Mouse (Mus musculus): Measurements from ENCODE around the gene Gpr37.

Gpr37 gene

GRCm38 (mm10) chr6:25690629-25691028 lies at the start of gene Gpr37:
Gene Gpr37 (minus strand): TSS chr6:25690729.
- no peak for DNase-seq (ENCODE audit: low read depth, low spot score)

DNA sequence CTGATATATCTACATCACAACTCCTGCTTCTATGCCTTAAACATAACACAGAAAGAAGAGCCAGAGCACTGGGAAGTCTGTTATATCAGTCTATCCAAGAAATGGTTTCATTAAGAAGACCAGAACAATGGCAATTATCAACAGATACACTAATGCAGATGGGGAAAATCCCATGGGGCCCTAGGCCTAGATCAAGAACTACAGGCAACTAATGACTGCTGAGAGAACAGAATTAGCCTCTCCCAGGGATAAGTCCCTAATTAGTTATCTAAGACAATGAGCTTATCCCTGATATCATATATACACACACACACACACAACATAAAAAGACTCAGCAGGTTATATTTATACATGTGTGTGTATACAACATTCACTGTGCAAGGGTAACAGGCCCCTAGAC lies 46.0 kb upstream of the Gpr37 start:
- no peak for DNase-seq (ENCODE audit: low read depth, low spot score)

DNA sequence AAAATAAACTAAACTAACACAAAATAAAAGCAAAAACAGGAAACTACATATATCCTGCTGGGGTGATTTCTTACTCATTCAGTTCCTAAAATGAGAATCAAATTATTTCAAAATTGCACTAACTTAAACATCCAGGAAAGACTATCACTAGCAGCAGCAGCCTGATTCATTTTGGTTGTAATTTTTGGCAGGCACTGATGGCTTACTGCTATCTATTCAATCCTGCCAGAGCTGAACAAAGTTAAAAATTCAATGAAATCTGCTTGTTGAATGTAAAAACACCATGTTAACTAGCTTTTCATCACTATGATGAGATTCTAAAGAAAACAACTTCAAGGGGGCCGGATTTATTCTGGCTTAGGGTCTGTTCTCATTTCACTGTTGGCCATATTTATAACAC lies 36.0 kb upstream of the Gpr37 start:
- no peak for DNase-seq (ENCODE audit: low read depth, low spot score)

DNA sequence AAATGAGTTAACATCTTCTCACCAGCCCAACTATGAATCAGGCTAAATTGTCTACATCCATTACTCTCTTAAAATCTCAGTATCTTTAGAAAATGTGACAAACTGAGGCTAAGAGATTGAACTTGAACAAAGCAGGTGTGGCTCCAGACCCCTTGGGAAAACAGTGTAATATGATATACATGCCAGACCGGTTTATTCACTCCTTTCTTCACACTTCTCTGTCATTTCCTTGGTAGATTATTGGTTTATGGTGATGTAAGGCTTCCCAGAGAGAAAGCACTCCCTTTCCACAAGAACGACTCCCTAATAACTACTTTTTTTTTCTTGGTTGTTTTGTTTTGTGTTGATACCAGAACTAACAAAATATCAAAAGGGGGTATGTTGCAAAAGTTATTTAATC lies 20.1 kb upstream of the Gpr37 start:
- no peak for DNase-seq (ENCODE audit: low read depth, low spot score)

- no peak for DNase-seq (ENCODE audit: low read depth, low spot score)
These were observed 18.8 kb upstream of the Gpr37 start for GRCm38 (mm10) chr6:25709250-25709895.

GRCm38 (mm10) chr6:25699956-25700355 lies 9.4 kb upstream of the Gpr37 start:
- no peak for DNase-seq (ENCODE audit: low read depth, low spot score)

DNA sequence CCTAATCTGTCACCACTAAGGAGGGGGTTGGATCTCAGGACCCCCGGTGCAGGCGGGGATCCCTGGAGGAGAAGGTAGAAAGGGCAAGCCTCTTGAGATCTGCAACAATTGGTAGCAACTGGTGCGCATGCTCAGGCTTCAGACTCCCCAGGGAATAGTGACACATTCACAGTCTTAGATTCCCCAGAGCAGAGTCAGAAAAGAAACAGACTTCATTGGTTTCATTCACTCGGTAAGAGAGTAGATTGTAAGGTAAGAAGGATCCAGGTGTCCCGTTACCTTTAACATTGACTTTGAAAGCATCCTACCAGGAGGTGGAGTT lies 284 bp downstream of the Gpr37 start:
- DNase-seq (ENCODE audit: low read depth, low spot score) = no peak

- DNase-seq (ENCODE audit: low read depth, low spot score) = no peak
These were observed 827 bp downstream of the Gpr37 start for GRCm38 (mm10) chr6:25689520-25690283.

DNA sequence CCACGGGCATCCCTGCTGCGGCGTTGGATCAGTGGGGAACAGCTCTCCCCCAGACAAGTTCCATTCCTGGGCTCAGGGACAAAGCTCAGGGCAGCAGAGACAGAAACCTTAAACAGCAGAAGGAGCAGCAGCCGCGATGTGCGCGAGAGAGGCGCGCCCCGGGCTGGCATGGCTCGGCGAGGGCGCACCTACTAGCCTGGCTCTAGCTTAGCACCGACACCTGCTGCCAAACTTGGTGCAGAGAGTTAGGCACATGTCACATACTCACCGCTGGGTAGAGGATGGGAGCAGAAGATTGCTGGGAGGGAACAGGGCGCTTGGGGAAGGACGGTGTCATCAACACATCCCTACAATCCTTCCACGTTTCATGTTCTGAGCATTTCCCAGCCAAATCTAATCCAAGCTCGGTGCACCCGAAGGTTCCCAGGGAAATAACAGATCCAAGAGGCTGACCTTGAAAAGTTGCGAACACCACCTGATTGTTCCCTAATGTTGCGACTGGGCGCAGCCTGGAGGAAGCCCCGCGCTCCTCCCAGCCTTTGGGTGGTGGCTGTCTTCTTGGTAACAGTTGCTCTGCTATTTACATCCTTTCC lies 1.5 kb downstream of the Gpr37 start:
- no peak for DNase-seq (ENCODE audit: low read depth, low spot score)

DNA sequence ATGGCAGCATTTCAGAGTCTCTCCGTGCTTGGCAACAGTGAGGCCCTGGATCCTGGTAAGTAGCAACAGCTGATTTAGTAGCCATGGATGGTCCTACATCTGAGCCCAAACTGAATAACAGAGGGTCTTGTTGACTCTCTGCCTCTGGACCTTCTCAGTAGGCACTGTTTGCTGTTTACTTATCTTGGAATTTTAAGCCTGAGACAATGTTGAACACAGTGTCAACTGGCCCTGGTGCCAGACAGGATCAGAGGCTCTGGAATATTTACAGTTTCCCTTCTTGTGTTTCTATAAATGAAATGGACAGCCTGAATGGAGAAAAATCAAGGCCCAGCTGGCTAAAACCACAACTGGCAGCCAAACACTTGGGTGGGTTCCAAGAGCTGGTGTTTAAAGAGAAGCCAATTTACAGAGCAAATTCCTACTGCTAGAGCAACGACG lies 3.7 kb downstream of the Gpr37 start:
- no peak for DNase-seq (ENCODE audit: low read depth, low spot score)

GRCm38 (mm10) chr6:25684391-25684790 lies 6.1 kb downstream of the Gpr37 start:
- DNase-seq (ENCODE audit: low read depth, low spot score) = no peak

DNA sequence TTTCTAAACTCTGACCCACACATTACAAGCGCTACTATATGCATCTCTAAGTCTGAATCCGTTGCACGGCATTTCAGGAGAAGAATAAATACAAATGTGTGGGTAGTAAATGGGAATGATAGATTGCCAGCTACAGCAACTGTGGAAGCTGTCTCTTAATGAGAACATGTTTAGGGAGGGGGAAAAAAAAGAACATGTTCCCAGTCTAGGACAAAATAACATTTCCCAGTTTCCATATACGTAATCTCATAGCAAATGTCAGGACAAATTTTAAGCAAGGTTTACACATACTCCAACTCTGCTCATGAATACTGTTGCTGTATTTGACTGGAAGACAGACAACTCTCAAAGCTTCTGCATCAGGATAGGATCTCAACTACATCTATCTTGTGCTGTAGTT lies 15.4 kb downstream of the Gpr37 start:
- DNase-seq (ENCODE audit: low read depth, low spot score) = no peak

GRCm38 (mm10) chr6:25673801-25674200 lies 16.7 kb downstream of the Gpr37 start:
- DNase-seq (ENCODE audit: low read depth, low spot score) = no peak

- no peak for DNase-seq (ENCODE audit: low read depth, low spot score)
These were observed 20.4 kb downstream of the Gpr37 start for GRCm38 (mm10) chr6:25670150-25670549.

DNA sequence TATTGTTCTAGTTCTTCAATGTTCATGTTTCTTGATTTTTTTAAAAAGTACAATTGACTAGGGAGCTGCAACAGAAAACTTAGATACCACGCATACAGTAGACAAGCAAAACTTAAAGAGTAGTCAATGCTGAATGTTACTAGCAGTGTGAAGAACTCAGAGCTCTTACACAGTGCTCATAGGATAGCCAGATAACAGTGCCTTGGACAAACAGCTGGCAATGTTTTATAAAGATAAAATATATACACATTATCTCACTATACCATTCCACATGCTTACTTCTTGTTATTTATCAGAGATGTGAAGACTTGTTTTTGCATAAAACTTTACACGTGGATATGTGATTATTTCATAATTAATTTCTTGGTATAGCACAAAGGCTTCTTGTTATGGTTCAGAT lies 26.6 kb downstream of the Gpr37 start:
- no peak for DNase-seq (ENCODE audit: low read depth, low spot score)

DNA sequence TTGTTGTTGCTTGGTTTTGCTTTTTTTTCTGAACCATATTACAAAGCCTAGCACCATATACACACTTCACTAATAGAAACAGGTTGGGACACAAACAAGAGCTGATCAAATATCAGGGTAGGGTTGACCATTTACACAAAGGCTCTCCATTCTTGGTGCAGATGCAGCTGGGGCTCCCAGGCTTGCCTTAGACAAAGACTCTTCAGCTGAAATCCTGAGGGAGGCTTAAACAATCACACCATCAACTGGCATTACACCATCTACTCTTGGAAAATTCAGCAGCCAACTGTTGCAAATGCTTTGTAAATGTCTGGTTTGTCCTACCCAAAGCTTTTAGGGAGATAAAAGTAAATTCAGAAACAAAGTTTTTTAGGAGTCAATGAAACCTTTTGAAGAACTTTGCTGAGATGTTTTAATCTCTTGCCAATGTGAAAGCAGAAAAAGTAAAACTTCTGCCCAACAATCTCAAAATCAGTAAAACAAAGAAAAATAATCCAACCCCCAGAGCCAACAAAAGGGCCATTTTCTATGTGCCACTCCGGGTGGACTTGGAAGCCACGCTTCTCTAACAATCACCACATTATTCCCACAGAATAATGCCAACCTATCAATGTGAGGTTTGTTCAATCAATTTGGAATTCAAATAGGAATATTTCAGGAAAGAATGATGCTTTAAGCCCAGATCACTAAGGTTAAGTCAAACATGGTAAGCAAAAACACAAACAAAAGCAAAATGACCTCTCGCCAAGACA lies 30.4 kb downstream of the Gpr37 start:
- no peak for DNase-seq (ENCODE audit: low read depth, low spot score)
